Mouse (Mus musculus) left cerebral cortex, postnatal 36 days (tissue): ENCODE data around the gene Taok3. TPM values are rescaled to one million over a fixed set of nuclear protein-coding genes. Genes with fewer than 3 reads are reported as not detected.

Experiments used
- DNase-seq, 2 experiments: peaks; one replicate each; pipeline ENCODE4 v3.0.0; 2021 to 2022; ENCODE audit warnings: low spot score in 2 of 2, mixed read lengths in 1 of 2
- intact Hi-C: fragments of 180-260 bp; cut with DNase I; formaldehyde crosslinking; loops from one replicate; pipeline ENCODE4 v1.15.1; 2025
- total RNA-seq, 2 experiments: library from RNA; stranded (reverse); gene quantifications; 2 replicates each; pipeline ENCODE4 v1.2.3; 2021

The Taok3 gene
- 10 to 100 TPM; 53.2 to 60.9 TPM for total RNA-seq

- peak; percentile 95 to 98 for DNase-seq
- intact Hi-C loops = loop anchor here (5.0 to 10.0 kb wide), 6 partner anchors 37 to 375 kb away; partner anchors contain the start of genes Ksr2, Pebp1 and Wsb2
Measured at GRCm38 (mm10) chr5:117119777-117120488, at the start of gene Taok3. Taok3 (plus strand) TSS chr5:117120129.

GRCm38 (mm10) chr5:117087718-117088117, 32.2 kb upstream of the Taok3 start:
- no peak for DNase-seq
- intact Hi-C loops = no loop called here

DNA sequence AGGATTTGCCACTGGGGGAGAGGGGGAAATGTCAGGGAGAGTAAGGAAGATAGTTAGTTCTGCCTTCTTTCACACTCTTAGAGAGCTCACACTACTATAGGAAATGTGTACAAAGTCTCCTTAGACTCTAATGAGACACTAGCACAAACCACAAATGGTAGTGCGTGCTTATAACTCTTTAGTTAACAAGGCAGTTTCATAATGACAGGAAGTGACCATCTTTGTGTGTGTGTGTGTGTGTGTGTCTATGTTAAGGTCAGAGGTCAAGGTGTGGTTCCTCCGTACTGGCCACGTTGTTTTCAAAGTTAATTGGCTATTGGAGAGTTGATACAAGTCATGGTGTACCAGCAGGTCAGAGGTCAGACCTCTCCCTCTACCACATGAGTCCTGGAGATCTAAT, 30.8 kb upstream of the Taok3 start:
- no peak for DNase-seq
- intact Hi-C loops = no loop called here

- intact Hi-C loops = no loop called here
- no peak for DNase-seq
Measured at GRCm38 (mm10) chr5:117089786-117090185, 30.1 kb upstream of the Taok3 start.

DNA sequence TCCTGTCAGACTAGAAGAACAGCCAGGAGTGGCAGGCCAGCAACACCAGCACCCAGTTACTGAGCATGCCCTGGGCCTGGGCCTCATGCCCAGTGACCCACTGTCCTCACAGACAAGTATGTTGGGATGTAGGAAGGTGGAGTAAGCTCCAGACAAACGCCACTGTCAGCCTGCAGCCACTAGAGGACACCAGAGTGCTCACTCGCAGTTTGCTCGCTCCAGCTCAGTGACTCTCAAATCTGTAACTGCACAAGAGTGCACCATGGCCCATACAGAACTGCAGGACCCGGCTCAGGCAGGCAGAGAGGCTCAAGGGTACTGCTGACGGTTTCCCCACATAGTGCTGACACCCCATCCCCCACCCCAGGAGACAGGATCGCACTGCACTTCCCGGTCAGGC, 25.5 kb upstream of the Taok3 start:
- intact Hi-C loops = no loop called here
- peak in 1 of 2 experiments; percentile 41 for DNase-seq

- DNase-seq = peak; percentile 36 to 39
- intact Hi-C loops = loop anchor here (5.0 kb wide), 1 partner anchor 1064 kb away; no protein-coding TSS in a partner anchor
Measured at GRCm38 (mm10) chr5:117096716-117097115, 23.2 kb upstream of the Taok3 start.

GRCm38 (mm10) chr5:117099008-117099407, 20.9 kb upstream of the Taok3 start:
- DNase-seq = no peak
- intact Hi-C loops = loop anchor here (5.0 kb wide), 1 partner anchor 1067 kb away; no protein-coding TSS in a partner anchor

DNA sequence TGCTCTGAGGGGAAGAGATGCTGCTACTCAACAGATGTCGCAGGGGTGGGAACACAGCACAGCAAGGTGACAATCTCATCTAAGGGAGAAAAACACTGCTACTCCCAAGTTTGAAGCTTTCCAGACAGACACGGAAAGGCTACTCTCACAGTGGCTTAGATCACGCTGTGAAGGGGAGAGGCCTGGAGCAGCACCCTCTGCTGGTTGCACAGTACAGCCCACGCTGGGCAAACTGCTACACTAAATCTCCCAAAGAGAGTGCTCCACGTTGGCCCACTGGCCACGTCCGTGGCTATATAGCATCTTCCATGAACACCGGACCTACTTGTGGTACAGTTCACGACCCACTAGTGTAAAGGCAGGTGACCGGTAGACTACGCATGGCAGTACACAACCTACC, 20.2 kb upstream of the Taok3 start:
- no peak for DNase-seq
- intact Hi-C loops = loop anchor here (5.0 kb wide), 1 partner anchor 1067 kb away; no protein-coding TSS in a partner anchor

DNA sequence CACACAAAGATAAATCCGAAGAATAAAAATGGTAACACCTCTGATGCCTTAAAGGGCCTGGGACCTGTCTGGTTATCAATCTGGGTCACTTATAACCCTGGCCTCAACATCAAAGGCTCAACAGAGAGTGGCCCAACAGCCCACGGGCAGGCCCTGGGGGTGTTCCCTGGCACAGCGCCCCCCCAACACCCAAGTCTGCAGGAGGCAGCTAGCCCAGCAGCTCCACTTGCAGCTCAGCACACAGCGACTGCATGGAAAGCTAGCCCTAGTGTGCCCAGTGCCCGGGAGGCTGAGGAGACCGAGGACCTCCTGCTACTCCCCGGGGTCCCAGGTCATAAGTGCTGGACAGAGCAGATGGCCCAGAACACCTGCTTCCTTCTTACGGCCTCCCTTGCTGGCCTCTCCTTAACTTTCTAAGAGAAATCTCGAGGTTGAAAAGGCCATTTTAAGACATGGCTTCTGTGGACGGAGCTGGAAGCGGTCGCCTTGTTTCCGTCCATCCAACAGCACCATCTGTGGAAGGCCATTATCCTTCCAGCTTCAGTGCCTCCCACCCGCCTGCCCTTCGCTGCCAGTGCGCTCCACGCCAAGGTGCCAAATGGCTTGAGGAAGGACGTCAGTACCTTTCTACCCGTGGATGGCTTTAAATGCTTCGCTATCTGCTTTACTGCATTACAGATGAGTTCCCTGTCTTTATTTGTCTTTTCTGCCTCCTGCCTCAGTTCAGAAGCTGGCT, 16.6 kb upstream of the Taok3 start:
- intact Hi-C loops = no loop called here
- DNase-seq = no peak

GRCm38 (mm10) chr5:117104329-117104728, 15.6 kb upstream of the Taok3 start:
- no peak for DNase-seq
- intact Hi-C loops = no loop called here

DNA sequence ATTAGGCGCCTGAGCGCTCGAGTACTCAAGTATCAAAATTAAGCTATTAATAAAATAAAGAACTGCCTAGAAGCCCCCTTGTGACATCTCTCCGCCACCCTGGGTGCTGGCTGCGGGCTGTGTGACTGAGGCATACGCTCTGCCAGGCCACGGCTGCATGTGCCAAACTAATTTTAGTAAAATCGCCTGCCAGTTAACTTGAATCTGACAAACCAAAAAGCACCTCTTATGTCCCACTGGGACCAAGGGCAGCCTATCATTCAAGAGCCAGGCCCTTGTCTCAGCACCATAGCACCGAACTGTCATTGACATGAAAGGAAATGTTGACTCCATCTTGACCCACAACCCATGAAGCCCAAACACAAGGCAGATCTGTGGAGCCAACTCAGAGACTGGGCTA, 14.2 kb upstream of the Taok3 start:
- DNase-seq = no peak
- intact Hi-C loops = no loop called here

GRCm38 (mm10) chr5:117108292-117108691, 11.6 kb upstream of the Taok3 start:
- no peak for DNase-seq
- intact Hi-C loops = no loop called here

GRCm38 (mm10) chr5:117108731-117109130, 11.2 kb upstream of the Taok3 start:
- DNase-seq = no peak
- intact Hi-C loops = no loop called here

DNA sequence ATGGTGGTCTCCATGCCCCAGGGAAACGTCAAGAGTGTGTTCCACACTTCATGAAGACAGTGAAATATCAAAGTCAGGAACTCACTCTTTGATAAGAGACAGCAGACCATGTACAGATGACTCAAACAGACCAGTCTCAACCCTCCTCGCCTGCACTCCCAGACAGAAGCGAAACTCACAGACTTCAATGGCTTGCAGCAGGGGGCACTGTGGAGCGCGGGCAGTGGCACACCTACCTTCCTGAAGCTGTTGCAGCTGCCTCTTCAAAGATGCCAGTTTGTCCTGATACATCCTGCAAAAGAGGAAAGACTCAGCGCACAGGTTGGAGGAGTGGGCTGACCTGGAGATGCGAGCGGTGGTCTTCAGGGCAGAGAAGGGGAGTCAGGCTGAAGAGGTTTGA, 10.4 kb upstream of the Taok3 start:
- no peak for DNase-seq
- intact Hi-C loops = no loop called here

DNA sequence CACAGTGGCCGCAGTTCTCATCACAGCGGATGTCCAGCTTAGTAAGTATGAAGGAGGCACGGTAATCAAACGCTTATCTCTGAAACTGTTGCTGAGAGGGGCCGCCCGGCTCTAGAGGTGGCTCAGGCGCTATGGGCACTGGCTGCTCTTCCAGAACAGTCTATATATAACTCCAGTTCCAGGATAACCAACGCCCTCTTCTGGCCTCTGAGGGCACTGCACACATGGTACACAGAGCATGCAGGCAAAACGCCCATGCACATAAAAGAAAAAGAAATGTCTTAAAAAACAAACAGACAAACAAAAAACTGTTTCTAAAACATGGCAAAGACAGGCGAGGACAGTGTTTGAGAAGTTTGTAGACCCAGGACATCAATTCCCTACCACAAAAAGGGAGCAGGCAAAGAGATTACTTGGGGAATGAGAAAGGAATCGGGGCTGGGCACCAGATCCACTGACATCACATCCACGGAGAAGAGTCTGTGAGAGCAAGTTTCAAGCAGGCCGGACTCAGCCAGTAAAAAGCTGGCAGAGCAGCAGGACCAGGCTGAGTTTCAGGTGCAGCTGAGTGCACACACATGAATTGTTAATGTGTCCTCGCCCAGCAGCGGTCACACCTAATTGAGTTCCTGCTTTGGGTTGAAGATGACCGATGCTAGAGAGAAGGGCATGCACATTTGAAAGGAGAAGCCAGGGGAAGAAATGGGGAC, 8.7 kb upstream of the Taok3 start:
- DNase-seq = no peak
- intact Hi-C loops = loop anchor here (10.0 kb wide), 1 partner anchor 384 kb away; no protein-coding TSS in a partner anchor

DNA sequence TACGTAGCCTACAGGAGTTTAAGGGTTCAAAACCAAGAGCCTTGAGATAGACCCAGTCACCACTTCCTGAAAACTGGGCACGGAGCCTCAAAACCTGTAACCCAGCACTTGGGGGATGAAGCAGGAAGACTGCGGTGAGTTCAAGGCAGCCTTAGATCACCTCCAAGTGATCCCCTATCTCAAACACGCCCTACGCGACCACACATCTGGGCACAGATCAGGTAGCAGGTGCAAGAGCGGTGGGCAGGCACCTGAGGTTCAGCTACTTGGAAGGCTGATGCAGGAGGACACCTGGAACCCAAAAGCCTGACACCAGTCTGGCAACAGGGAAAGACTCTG, 8.2 kb upstream of the Taok3 start:
- intact Hi-C loops = loop anchor here (10.0 kb wide), 1 partner anchor 383 kb away; no protein-coding TSS in a partner anchor
- DNase-seq = no peak

GRCm38 (mm10) chr5:117113330-117113729, 6.6 kb upstream of the Taok3 start:
- intact Hi-C loops = loop anchor here (10.0 kb wide), 1 partner anchor 381 kb away; no protein-coding TSS in a partner anchor
- no peak for DNase-seq

- no peak for DNase-seq
- intact Hi-C loops = loop anchor here (5.0 to 10.0 kb wide), 5 partner anchors 173 to 380 kb away; partner anchors contain the start of genes Ksr2, Pebp1 and Wsb2
Measured at GRCm38 (mm10) chr5:117114581-117115192, 5.2 kb upstream of the Taok3 start.

- intact Hi-C loops = loop anchor here (5.0 to 10.0 kb wide), 5 partner anchors 172 to 380 kb away; partner anchors contain the start of genes Ksr2, Pebp1 and Wsb2
- peak in 1 of 2 experiments; percentile 26 for DNase-seq
Measured at GRCm38 (mm10) chr5:117115193-117115767, 4.6 kb upstream of the Taok3 start.
